Mouse (Mus musculus): ENCODE data around the gene Lactb. TPM values are rescaled to one million over a fixed set of nuclear protein-coding genes. Genes with fewer than 3 reads are reported as not detected.

Gene Lactb
- polyA plus RNA-seq, 2 experiments: 5.6 to 7.7 TPM

- H3K4me3 ChIP-seq (ENCODE audit: insufficient read depth in 1 of 2, low read depth in 2 of 2, low read length in 2 of 2): no peak overlapping the region
- DNase-seq (ENCODE audit: low read depth in 3 of 3, low spot score in 3 of 3) (no peak), ATAC-seq (ENCODE audit: insufficient read depth) (no peak)
- H3K27ac ChIP-seq: no peak overlapping the region
- no peaks in the 10 kb centered on the region for H3K9me3 ChIP-seq (ENCODE audit: control insufficient read depth, low read length)
- TF ChIP-seq CTCF (IDR thresholded peaks at IDR 0.05; ENCODE audit: low read depth) (no peak), EP300 (IDR thresholded peaks at IDR 0.05; ENCODE audit: low read depth) (no peak)
- no peak overlapping the region for H3K9ac ChIP-seq (replicated peaks)
- H3K36me3 ChIP-seq (replicated peaks; ENCODE audit: control insufficient read depth, insufficient read depth, low read depth): no peaks in the 10 kb centered on the region
- H3K4me1 ChIP-seq (replicated peaks; ENCODE audit: control insufficient read depth in 2 of 2, insufficient read depth in 2 of 2, low read length in 1 of 2): peaks cover 3 to 9% of the 10 kb centered on the region in 2 experiments; a peak in 3 of 4 replicates
- H3K4me2 ChIP-seq (ENCODE audit: low read depth): no peak overlapping the region
- WGBS (ENCODE audit: insufficient replicate concordance): 53% methylated on average over 4 of the region's 4 CpGs
- no peaks in the 10 kb centered on the region for H3K27me3 ChIP-seq (ENCODE audit: control insufficient read depth, insufficient read depth, low read length)
Observed at GRCm38 (mm10) chr9:67003156-67003555, 27.9 kb upstream of the Lactb start.

- WGBS (ENCODE audit: insufficient replicate concordance): 57% methylated on average over 4 of the region's 4 CpGs
- Histone ChIP-seq H3K9ac (replicated peaks) (no peak overlapping the region), H3K4me2 (ENCODE audit: low read depth) (no peak overlapping the region), H3K9me3 (ENCODE audit: control insufficient read depth, low read length) (no peaks in the 10 kb centered on the region), H3K27ac (no peak overlapping the region), H3K4me3 (ENCODE audit: insufficient read depth in 1 of 2, low read depth in 2 of 2, low read length in 2 of 2) (no peak overlapping the region), H3K27me3 (ENCODE audit: control insufficient read depth, insufficient read depth, low read length) (no peaks in the 10 kb centered on the region), H3K36me3 (replicated peaks; ENCODE audit: control insufficient read depth, insufficient read depth, low read depth) (no peaks in the 10 kb centered on the region), H3K4me1 (replicated peaks; ENCODE audit: control insufficient read depth in 2 of 2, insufficient read depth in 2 of 2, low read length in 1 of 2) (peaks cover 3 to 9% of the 10 kb centered on the region in 2 experiments; a peak in 3 of 4 replicates)
- 0 out of 2 replicates have a peak, but pooled peaks have one; percentile 3 for ATAC-seq (ENCODE audit: insufficient read depth)
- TF ChIP-seq CTCF (IDR thresholded peaks at IDR 0.05; ENCODE audit: low read depth) (no peak), EP300 (IDR thresholded peaks at IDR 0.05; ENCODE audit: low read depth) (no peak)
- no peak for DNase-seq (ENCODE audit: low read depth in 3 of 3, low spot score in 3 of 3)
Observed at GRCm38 (mm10) chr9:67001506-67001905, 26.2 kb upstream of the Lactb start.

GRCm38 (mm10) chr9:67001050-67001449 is 25.8 kb upstream of the Lactb start:
- DNase-seq (ENCODE audit: low read depth in 3 of 3, low spot score in 3 of 3) (peak; percentile 72 to 80 (median 73)), ATAC-seq (ENCODE audit: insufficient read depth) (peak; percentile 80)
- TF ChIP-seq CTCF (IDR thresholded peaks at IDR 0.05; ENCODE audit: low read depth): peak; percentile 95
- TF ChIP-seq EP300 (IDR thresholded peaks at IDR 0.05; ENCODE audit: low read depth): no peak
- Histone ChIP-seq H3K36me3 (replicated peaks; ENCODE audit: control insufficient read depth, insufficient read depth, low read depth) (no peaks in the 10 kb centered on the region), H3K4me3 (ENCODE audit: insufficient read depth in 1 of 2, low read depth in 2 of 2, low read length in 2 of 2) (no peak overlapping the region), H3K27me3 (ENCODE audit: control insufficient read depth, insufficient read depth, low read length) (no peaks in the 10 kb centered on the region), H3K27ac (no peak overlapping the region), H3K9me3 (ENCODE audit: control insufficient read depth, low read length) (no peaks in the 10 kb centered on the region), H3K4me2 (ENCODE audit: low read depth) (no peak overlapping the region), H3K4me1 (replicated peaks; ENCODE audit: control insufficient read depth in 2 of 2, insufficient read depth in 2 of 2, low read length in 1 of 2) (peaks cover 3 to 9% of the 10 kb centered on the region in 2 experiments; a peak in 3 of 4 replicates), H3K9ac (replicated peaks) (no peak overlapping the region)
- under 1% methylated on average over 6 of the region's 6 CpGs for WGBS (ENCODE audit: insufficient replicate concordance)

- Histone ChIP-seq H3K9me3 (ENCODE audit: control insufficient read depth, low read length) (no peaks in the 10 kb centered on the region), H3K4me3 (ENCODE audit: insufficient read depth in 1 of 2, low read depth in 2 of 2, low read length in 2 of 2) (no peak overlapping the region), H3K36me3 (replicated peaks; ENCODE audit: control insufficient read depth, insufficient read depth, low read depth) (no peaks in the 10 kb centered on the region), H3K27ac (no peak overlapping the region), H3K4me1 (replicated peaks; ENCODE audit: control insufficient read depth in 2 of 2, insufficient read depth in 2 of 2, low read length in 1 of 2) (peaks cover 2 to 3% of the 10 kb centered on the region in 2 experiments; a peak in 1 of 4 replicates), H3K9ac (replicated peaks) (no peak overlapping the region), H3K4me2 (ENCODE audit: low read depth) (no peak overlapping the region), H3K27me3 (ENCODE audit: control insufficient read depth, insufficient read depth, low read length) (no peaks in the 10 kb centered on the region)
- WGBS (ENCODE audit: insufficient replicate concordance): 81% methylated on average over 8 of the region's 8 CpGs
- TF ChIP-seq CTCF (IDR thresholded peaks at IDR 0.05; ENCODE audit: low read depth) (no peak), EP300 (IDR thresholded peaks at IDR 0.05; ENCODE audit: low read depth) (no peak)
- DNase-seq (ENCODE audit: low read depth in 3 of 3, low spot score in 3 of 3): no peak
- ATAC-seq (ENCODE audit: insufficient read depth): no peak
Observed at GRCm38 (mm10) chr9:66999698-67000097, 24.4 kb upstream of the Lactb start.

GRCm38 (mm10) chr9:66991750-66992410 is 16.6 kb upstream of the Lactb start:
- no peak for ATAC-seq (ENCODE audit: insufficient read depth)
- no peak overlapping the region for H3K4me3 ChIP-seq (ENCODE audit: insufficient read depth in 1 of 2, low read depth in 2 of 2, low read length in 2 of 2)
- H3K27ac ChIP-seq: peak overlapping the region; percentile 48
- 58% methylated on average over 8 of the region's 8 CpGs for WGBS (ENCODE audit: insufficient replicate concordance)
- H3K36me3 ChIP-seq (replicated peaks; ENCODE audit: control insufficient read depth, insufficient read depth, low read depth): no peaks in the 10 kb centered on the region
- peaks cover 39 to 51% of the 10 kb centered on the region in 2 experiments for H3K4me1 ChIP-seq (replicated peaks; ENCODE audit: control insufficient read depth in 2 of 2, insufficient read depth in 2 of 2, low read length in 1 of 2)
- no peak for DNase-seq (ENCODE audit: low read depth in 3 of 3, low spot score in 3 of 3)
- no peaks in the 10 kb centered on the region for H3K9me3 ChIP-seq (ENCODE audit: control insufficient read depth, low read length)
- peak overlapping the region; percentile 15; the same call in 1 of the 2 replicates for H3K4me2 ChIP-seq (ENCODE audit: low read depth)
- no peaks in the 10 kb centered on the region for H3K27me3 ChIP-seq (ENCODE audit: control insufficient read depth, insufficient read depth, low read length)
- H3K9ac ChIP-seq (replicated peaks): peak overlapping the region; percentile 50
- no peak for TF ChIP-seq CTCF (IDR thresholded peaks at IDR 0.05; ENCODE audit: low read depth)
- TF ChIP-seq EP300 (IDR thresholded peaks at IDR 0.05; ENCODE audit: low read depth): no peak
